Mouse (Mus musculus) CH12.LX (cell line): ENCODE results near the gene Prelid3b.

Experiments
- CTCF ChIP-seq, 2 experiments: IDR thresholded peaks in 1 of 2; conservative IDR thresholded peaks in 1 of 2; 2 replicates each; pipeline ENCODE4 v1.5.1; 2011 to 2012; ENCODE audit warnings: low read depth in 2 of 2, low read length in 2 of 2, improper control_type of control experiment in 1 of 2, inconsistent platforms in 1 of 2, mild to moderate bottlenecking in 1 of 2, moderate library complexity in 1 of 2
- GABPA ChIP-seq: IDR thresholded peaks from 2 replicates; pipeline ENCODE4 v1.6.1; 2012; ENCODE audit warnings: low read depth, low read length, improper control_type of control experiment, inconsistent platforms; ENCODE audit not compliant: insufficient replicate concordance
- IRF4 ChIP-seq: IDR thresholded peaks from 2 replicates; pipeline ENCODE4 v1.6.1; 2014; ENCODE audit warnings: low read depth, mild to moderate bottlenecking, inconsistent platforms, low read length, improper control_type of control experiment
- MAZ ChIP-seq: IDR thresholded peaks from 2 replicates; pipeline ENCODE4 v1.6.1; 2012; ENCODE audit warnings: low read depth, mild to moderate bottlenecking, inconsistent platforms, low read length, improper control_type of control experiment, moderate library complexity
- POLR2A ChIP-seq: IDR thresholded peaks from 2 replicates; pipeline ENCODE4 v1.6.1; 2011; ENCODE audit warnings: low read depth, mild to moderate bottlenecking, improper control_type of control experiment, low read length
- ZNF384 ChIP-seq: IDR thresholded peaks from 2 replicates; pipeline ENCODE4 v1.6.1; 2012; ENCODE audit warnings: low read depth, low read length, improper control_type of control experiment, inconsistent platforms

- TF ChIP-seq CTCF (conservative IDR thresholded peaks at IDR 0.05 in 1 of 2, IDR thresholded peaks at IDR 0.05 in 1 of 2; ENCODE audit: low read depth in 2 of 2, low read length in 2 of 2) (no peak), ZNF384 (no peak), POLR2A (no peak), IRF4 (no peak), MAZ (no peak), GABPA (no peak)
Observed at GRCm38 (mm10) chr2:174522134-174522533, 49.3 kb upstream of the Prelid3b start.
